Mouse (Mus musculus) right cerebral cortex, postnatal 14 days (tissue): ENCODE measurements around the gene Eif4g1.

Source experiments
- DNase-seq: peaks from one replicate; pipeline ENCODE4 v3.0.0; 2022

Gene Eif4g1

GRCm38 (mm10) chr16:20672965-20673705 lies 5.0 kb downstream of the Eif4g1 start:
- DNase-seq: peak; percentile 54

DNA sequence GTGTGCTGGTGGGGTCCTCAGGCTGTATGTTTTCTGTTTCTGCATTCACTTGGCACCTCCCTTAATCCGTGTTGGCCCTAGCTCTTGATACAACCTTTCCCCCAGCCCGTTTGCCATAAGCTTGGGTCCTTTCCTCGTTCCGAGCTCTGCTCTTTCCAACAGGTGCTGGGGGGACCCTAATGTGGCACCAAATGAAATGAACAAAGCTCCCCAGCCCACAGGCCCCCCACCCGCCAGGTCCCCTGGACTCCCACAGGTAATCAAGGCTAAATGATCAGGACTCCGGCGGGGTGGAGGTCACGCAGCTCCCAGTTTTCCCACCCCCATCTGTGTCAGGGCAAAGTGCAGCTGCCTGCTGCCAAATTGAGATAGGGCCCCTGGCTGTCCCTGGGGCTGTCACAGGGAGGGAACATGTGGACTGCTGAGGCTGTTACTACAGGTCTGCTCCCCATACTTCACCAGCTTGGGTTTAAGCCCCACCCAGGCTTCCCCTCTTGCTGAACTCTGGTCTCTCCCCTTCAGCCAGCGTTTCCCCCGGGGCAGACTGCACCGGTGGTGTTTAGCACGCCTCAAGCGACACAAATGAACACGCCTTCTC lies 5.7 kb downstream of the Eif4g1 start:
- DNase-seq: no peak

- no peak for DNase-seq
These were observed 7.1 kb downstream of the Eif4g1 start for GRCm38 (mm10) chr16:20675213-20675612.

DNA sequence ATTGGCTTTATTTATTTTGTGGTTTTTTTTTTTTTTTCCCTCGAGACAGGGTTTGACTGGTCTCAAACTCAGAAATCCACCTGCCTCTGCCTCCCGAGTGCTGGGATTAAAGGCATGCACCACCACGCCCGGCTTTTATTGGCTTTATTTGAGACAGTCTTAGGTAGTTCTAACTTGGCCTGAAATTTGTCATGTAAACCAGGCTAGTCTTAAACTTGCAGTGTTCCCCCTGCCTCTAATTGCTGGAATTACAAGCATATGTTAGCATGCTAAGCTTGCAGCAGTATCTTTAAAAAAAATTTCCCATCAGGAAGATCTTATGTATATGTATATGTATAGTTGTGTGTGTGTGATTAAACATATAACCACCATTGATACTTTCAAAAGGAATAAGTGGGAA lies 8.6 kb downstream of the Eif4g1 start:
- no peak for DNase-seq

DNA sequence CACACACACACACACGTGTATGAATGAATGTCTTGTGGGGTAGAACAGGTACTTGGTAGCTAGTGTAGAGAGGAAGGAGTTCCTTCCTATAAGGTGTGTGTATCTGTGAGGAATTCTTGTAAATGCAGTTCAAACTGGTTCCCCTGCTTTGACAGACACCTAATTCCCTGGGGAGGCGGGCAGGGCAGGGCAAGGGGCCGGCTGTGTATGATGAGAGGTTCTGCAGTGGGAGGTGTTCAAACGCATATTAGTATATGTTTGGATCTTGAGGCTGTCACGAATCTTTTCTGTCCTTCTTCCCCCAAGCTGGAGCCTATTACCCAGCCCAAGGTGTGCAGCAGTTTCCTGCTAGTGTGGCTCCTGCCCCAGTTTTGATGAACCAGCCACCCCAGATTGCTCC lies 9.3 kb downstream of the Eif4g1 start:
- no peak for DNase-seq

GRCm38 (mm10) chr16:20677974-20678675 lies 10.0 kb downstream of the Eif4g1 start:
- peak; percentile 55 for DNase-seq

DNA sequence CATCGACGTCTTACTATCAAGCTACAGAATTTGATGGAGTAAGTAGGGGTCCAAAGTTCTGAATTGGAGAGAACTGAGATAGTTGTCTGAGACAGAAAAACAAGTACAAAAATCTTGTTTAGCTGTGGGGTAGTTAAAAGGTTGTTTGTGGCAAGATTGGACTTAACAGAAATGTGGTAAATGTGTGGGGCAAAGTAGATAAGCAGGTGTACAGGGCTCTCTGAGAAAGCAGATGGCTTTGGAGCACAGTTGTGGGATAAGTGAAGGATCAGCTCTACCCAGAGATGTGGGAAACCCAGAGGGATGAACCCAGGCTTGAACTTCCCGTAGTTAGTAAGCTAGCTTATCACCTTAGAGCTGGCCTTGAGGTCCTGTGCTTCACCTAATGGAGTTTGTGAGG lies 22.7 kb downstream of the Eif4g1 start:
- DNase-seq: no peak

DNA sequence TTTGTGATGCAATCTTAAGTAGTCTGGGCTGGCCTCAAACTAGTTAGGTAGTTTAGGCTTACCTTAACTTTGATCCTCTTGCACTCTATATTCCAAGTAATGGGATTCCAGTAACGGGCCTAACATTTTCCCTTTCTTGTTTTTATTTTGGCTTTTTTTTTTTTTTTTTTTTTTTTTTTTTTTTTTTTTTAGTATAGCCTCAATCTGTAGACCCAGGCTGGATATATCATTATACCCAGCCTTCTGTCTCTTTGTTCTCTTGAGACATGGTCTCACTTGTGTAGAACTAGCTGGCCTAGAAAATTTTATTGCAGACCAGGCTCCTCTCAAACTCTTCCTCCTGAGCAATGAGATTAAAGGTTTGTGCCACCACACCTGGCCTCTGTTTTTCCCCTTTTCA lies 23.5 kb downstream of the Eif4g1 start:
- DNase-seq: no peak

GRCm38 (mm10) chr16:20692241-20692965 lies 24.3 kb downstream of the Eif4g1 start:
- no peak for DNase-seq

- DNase-seq: peak; percentile 93
These were observed 25.1 kb downstream of the Eif4g1 start, which contains the start of gene Fam131a for GRCm38 (mm10) chr16:20693111-20693701. Gene Fam131a, plus strand, starts transcription at chr16:20693241.

DNA sequence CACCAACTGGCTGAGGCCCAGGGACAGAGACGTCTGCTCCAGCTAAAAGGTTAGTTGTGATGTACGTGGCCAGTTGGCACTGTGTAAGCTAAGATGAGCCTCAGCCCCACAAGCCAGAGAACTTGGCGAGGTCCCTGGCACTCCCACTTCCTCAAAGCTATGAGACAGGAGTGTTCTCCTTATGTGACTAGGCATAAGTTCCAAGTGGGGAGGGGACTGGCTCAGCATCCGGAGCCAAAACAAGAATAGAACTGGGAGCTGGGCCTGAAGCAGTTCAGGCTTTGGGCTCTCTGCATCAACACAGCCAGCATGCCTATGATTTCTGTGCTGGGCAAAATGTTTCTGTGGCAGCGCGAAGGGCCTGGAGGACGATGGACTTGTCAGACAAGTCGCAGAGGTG lies 26.7 kb downstream of the Eif4g1 start:
- DNase-seq: peak; percentile 60

- DNase-seq: peak; percentile 100
These were observed 27.7 kb downstream of the Eif4g1 start for GRCm38 (mm10) chr16:20695622-20696323.

GRCm38 (mm10) chr16:20699266-20699665 lies 31.2 kb downstream of the Eif4g1 start:
- DNase-seq: no peak

GRCm38 (mm10) chr16:20700036-20700435 lies 31.9 kb downstream of the Eif4g1 start:
- no peak for DNase-seq

GRCm38 (mm10) chr16:20701316-20701715 lies 33.2 kb downstream of the Eif4g1 start:
- DNase-seq: no peak

DNA sequence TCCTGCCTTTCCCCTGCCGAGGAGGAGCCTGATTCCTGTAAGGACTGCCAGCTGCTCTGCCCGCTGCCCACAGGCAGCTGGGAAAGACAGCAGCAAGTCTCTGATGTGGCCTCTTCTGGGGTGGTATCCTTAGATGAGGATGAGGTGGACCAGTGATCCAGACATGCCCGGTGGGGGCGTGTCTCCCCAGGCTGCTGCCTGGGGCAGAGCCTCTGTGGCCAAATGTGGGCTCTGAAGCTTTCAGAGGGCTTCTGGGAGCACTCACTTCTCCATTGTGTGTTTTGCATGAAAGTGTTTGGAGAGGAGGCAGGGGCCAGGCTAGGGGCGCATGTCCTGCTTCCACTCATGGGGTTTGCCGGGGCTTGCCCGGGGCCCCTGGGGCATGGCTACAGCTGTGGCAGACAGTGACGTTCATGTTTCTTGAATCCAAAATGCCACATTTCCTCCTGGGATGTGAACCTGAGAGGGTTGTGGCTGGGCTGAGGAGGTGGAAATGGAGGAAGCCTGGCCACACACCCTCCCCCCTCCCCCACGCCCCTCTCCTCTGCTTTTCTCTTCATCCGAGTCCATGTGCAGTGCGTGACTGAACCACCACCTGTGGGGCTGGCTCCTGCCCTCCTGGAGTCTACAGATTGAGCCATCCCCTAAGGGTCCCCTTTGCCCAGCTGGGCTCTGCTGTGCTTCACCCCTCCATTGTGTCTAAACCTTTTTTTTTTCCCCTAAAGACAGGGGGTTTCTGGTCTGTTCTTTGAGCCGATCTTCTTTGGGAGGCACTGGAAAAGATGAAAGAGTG lies 33.8 kb downstream of the Eif4g1 start:
- no peak for DNase-seq

DNA sequence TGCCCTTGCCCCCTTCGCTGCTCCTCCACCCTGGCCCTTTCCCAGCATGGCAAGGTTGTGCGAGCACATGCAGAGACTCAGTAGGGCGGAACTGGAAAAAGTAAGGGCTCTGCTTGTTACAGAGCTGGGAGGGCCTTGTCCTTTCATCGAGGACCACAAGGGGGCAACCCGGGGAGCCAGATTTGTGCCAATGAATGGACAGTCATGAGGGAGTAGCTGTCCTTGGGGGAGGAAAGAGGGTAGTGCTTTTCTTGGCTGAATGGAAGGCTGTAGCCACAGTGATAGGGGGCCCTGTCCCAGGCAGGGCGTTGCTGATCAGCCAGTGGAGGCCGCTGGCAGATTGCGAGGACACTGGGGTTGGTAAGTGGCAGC lies 34.4 kb downstream of the Eif4g1 start:
- peak; percentile 73 for DNase-seq

DNA sequence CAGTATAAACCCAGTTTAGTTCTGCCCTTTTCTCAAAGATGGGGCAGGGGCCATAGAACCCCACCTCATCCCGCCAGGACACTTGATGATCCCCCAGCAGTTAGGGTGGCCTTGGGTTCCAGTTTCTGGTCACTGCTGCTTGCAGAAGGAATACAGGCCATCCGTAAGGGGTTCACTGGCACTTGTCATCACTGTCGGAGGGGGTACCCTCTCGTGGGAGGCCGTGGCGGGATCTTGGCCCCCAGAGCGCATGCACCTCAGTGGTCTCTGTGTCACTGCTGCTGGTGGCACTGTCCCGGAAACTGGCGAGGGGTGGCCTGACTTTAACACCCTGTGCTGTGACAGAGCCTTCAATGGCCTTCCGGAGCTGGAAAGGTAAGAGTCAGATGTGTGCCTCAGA lies 35.0 kb downstream of the Eif4g1 start:
- no peak for DNase-seq

GRCm38 (mm10) chr16:20703699-20704400 lies 35.7 kb downstream of the Eif4g1 start:
- no peak for DNase-seq

- no peak for DNase-seq
These were observed 37.7 kb downstream of the Eif4g1 start for GRCm38 (mm10) chr16:20705786-20706185.
